Mouse (Mus musculus): ENCODE results near the gene Sash3.

DNA sequence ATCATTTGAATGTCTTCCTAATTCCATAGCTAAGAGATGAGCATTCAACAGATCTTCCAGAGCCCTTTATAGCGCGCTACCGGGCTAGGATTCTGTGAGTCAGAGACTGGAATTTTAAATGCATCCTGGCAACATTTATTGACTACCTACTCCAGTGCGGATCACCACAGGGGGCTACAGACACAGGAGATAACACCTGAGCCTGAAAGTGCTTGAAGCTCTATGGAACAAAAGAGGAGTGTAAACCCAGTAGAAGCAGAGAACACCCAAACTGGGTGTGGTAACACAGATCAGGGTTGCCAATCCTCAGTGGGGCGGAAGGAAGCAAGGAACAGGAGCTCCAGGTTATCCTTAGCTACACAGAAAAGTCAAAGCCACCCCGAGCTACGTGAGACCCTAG is 56.2 kb downstream of the Sash3 start:
- TF ChIP-seq CTCF (IDR thresholded peaks at IDR 0.05; ENCODE audit: control insufficient read depth, insufficient read depth, insufficient read length) (no peak), CEBPB (IDR thresholded peaks at IDR 0.05; ENCODE audit: low read depth) (no peak), MAX (IDR thresholded peaks at IDR 0.05) (no peak), MYOG (IDR thresholded peaks at IDR 0.05; ENCODE audit: control insufficient read depth, extremely low read depth, insufficient read length) (no peak), USF1 (IDR thresholded peaks at IDR 0.05; ENCODE audit: low read depth) (no peak), MYOD1 (IDR thresholded peaks at IDR 0.05; ENCODE audit: control insufficient read depth, insufficient read length, low read depth) (no peak)

Data from C2C12 (cell line).